Mouse (Mus musculus): ENCODE results near the gene Braf.
"Not testable (repeated sequence)": the region's sequence is repeated elsewhere in the genome, so short reads cannot be mapped to it uniquely, and the experiment has no call there.

Gene Braf

DNA sequence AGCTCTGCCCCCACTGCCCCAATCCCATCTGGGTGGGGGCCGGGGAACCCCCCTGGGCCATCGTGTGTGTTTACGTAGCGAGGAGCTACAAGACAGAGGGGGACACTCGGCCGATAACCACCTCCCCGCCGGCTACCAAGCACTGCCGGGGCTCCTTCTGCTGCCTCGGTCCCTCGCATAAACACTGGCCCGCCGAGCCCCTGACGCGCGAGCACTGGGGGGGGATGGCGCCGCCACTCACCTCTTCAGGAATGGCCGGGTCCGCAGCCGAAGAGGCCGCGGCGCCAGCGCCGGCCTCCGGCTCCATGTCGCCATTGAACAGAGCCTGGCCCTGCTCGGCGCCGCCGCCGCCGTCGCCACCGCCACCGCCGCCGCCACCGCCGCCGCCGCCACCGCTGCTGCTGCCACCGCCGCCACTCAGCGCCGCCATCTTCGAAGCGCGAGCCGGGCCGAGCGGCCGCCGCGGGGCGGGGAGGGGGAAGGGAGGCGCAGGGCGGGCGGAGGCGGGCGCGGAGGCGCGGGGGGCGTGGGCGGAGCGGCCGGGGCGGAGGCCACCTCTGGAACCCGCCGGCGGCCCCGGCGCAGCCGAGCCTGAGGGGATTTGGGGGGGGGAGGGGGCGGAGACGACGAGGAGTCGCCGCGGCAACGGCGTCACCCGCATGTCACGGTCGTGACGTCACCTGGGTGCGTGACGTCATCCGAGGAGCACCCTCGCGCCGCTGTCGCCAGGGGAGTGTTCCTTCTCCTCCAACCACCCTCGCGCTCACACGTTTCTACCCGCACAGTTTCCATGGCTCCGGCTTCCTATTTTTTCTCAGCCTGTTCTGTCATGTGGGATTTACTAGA is at the start of gene Braf:
Gene Braf (minus strand): TSS at position 598 of the 846 bp plus-strand sequence.
- DNase-seq = peak; percentile 82

GRCm38 (mm10) chr6:39775029-39775428 is 49.8 kb upstream of the Braf start:
- DNase-seq = no peak

- no peak for DNase-seq
These were observed 32.0 kb upstream of the Braf start for GRCm38 (mm10) chr6:39757229-39757628.

- no peak for DNase-seq
These were observed 24.6 kb upstream of the Braf start for GRCm38 (mm10) chr6:39749881-39750280.

DNA sequence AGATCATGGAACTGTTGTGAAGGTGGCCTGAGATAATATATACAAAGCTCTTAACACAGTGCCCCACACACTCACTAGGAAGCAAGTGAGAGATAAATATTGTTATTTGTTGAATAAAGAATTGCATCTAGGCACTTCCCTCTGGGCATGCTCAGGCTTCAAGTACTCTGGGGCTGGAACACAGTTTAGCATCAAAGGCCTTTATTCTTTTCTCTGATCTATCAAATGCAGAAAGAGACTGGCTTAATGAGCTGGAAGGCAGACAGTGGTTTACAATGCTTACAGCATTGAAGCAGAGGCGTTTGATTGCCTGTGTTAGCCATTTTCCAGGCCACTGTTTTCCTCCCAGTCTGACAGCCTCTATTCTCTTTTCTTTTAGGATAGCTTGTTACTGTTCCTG is 21.8 kb upstream of the Braf start:
- DNase-seq = no peak

DNA sequence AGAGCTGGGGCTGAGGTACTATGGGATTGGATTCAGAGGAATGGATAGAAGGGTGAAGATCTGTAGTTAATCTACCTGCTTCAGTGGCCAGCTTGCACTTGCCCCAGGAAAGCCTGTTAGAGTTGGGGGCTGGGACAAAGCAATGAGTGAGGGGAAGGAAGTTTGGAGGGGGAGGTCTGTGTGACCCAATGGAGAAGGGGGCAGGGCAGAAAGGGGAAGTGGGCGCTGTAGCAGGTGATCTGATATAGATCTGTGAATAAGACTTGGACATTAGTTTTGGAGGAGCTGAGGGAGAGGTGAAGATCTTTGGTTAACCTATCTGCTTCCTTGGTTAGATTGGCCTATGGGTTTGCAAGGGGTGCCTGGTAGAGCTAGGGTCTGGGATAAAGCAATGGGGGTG is 20.2 kb upstream of the Braf start:
- DNase-seq = no peak

- DNase-seq = not testable (repeated sequence)
These were observed 14.4 kb upstream of the Braf start for GRCm38 (mm10) chr6:39739698-39740097.

GRCm38 (mm10) chr6:39728095-39728494 is 2.8 kb upstream of the Braf start:
- DNase-seq = no peak

DNA sequence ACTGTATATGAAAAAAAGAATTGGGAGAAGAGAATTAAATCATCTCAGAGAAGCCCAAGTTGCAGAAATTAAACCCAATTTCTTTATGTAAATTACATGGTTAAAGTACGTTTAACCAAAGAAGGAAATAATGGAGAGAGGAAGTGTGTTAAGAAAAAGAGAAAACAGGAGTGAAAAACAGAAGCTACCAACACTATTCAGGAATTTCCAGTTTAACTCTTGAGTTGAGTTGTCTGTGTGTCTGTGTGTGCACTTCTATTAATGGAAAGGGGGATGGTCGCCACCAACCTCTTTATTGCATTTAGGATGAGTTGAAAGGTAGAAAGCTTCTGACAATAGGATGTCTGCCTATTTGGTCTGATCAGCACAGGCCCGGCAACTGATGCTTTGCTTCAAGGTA is 886 bp upstream of the Braf start:
- DNase-seq = no peak

- DNase-seq = no peak
These were observed 759 bp downstream of the Braf start for GRCm38 (mm10) chr6:39724542-39724865.

GRCm38 (mm10) chr6:39724071-39724470 is 1.2 kb downstream of the Braf start:
- peak; percentile 5 for DNase-seq

DNA sequence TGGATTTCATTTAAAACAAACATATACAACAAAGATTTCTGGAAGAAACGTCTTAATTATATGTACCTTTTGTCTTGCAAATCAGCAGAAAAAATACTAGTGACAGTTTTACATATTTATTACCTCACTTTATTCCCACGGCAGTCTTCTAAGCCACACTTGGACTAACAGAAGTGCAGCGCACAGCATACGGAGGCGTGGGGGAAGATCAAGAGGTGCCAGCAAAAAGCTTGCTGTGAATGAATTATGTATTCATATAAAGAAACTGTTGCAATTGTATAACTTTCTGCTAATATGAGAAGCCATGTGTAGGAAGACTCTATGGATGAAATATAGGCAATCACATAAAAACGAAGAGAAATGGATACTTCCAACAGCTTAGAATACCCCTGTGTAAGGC is 6.7 kb downstream of the Braf start:
- no peak for DNase-seq

DNA sequence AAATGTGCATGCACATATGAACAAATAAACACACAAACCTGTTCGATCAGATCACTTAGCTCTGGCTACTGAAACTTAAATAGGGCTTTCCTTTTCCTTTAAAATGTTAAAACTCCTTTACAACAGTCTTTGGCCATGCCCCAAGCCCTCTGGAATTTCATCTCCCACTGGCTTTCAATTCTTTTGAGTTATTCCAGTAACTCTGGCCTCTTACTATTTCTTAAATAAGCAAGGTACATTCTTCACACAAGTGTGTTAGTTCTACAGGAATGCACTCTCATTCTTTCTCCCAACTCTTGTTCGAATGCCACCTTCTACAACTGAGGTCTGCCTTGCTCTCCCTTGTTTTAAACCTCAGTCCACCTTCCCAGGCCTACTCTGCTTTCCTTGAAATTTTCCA is 8.2 kb downstream of the Braf start:
- no peak for DNase-seq

DNA sequence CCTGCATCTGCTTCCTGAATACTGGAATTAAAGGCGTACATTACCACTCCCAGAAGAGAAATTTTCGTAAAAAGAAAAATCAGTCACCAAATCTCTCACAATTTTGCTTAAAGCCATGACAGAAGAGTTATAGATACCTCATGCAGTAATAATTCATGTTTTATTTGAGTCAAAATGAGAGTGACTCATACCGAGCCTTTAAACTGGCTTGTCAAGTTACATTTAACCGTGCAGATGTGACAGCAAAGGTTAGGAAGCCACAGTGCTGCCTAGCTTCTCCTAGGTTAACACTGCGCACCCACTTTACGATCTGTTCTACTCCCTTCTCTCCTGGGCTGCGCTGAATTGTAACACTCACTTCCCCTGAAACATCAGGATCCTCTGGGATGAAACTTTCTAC is 10.9 kb downstream of the Braf start:
- DNase-seq = no peak

DNA sequence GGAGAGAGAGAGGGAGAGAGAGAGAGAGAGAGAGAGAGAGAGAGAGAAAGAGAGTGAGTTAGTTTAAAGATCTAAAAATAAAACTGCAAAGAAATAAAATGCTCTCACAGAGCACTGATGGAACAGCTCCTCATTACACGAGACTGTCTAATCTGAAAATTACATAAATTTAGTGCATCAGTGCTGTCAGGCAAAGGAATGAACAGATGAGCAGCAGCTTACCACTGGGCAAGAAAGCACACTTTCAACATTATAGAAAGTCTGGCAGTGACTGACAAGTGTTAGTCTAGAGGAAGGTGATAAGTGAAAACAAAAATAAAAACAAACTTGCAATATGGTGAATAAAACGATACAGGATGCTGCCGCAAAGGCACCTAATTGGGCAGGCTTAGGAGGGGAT is 11.9 kb downstream of the Braf start:
- no peak for DNase-seq

DNA sequence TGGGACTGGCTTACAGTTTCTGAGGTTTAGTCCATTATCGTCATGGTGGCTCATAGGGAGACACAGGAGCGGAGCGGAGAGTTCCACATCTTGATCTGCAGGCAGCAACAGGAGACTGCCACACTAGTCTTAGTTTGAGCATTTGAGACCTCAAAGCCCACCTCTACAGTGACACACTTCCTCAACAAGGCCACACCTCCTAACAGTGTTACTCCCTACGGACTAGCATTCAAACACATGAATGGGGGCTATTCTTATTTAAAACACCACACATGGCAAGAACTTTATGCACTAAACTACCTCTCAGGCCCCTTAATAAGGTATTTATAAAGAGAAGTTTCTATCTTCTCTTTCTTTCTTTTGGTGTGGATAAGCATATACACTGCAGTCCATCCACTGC is 19.6 kb downstream of the Braf start:
- DNase-seq = no peak

DNA sequence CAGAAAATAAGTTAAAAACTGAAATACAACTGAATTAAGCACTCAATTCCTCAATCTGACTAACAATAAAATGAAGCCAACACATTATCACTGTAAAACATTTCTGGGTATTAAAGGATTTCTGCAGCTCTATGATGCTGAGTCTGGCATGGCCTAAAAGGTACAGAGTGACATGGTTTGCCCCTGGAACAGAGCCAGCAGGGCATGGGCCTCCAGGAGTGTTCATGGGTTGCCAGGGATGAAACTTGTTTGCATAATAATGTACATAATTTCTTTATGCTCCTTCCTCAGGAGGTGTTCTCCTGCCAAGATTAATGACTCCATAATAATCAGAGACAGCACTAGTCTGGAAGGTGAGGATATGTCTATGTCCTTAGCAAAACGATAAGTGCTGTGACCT is 32.1 kb downstream of the Braf start:
- no peak for DNase-seq

GRCm38 (mm10) chr6:39686839-39687238 is 38.4 kb downstream of the Braf start:
- DNase-seq = not testable (repeated sequence)

DNA sequence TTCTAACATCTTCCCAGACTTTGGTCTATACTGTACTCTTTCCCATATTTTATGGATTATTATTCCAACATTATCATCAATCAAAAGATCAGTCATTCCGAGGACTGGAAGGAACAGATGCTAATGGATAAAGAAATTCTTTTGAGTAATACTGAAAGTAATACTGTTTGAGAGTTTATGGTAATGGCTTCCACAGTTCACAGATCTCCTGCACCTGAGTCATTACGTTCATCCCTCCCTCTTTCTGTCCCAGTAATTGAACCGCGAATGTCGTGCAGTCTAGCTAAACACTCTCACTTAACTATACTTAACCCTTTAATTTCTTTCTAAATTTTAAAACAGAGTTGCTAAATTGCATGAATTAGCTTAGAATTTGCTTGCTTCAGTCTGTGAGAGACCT is 43.5 kb downstream of the Braf start:
- no peak for DNase-seq

DNA sequence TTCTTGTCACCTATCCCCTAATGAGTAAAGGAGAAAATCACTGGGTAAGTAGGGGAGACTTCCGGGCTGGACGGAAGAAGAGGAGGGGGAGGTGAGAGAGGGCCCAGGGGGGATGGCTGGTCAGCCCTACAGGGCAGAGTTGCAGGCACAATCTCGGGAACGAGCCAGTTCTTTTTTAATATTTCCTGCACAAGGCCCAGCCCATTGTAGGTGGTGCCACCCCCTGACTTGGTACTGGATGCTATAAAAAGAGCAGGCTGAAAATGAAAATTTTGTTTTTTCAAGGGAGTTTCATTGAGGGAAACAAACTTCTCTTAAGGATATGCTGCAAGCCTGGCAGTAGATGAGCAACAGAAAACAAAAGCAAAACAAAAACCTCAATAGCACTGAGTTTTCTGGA is 44.7 kb downstream of the Braf start:
- DNase-seq = no peak

- DNase-seq = no peak
These were observed 47.0 kb downstream of the Braf start for GRCm38 (mm10) chr6:39678241-39678640.

GRCm38 (mm10) chr6:39675081-39675480 is 50.2 kb downstream of the Braf start:
- no peak for DNase-seq

- DNase-seq = no peak
These were observed 114.0 kb downstream of the Braf start for GRCm38 (mm10) chr6:39611296-39611695.

DNA sequence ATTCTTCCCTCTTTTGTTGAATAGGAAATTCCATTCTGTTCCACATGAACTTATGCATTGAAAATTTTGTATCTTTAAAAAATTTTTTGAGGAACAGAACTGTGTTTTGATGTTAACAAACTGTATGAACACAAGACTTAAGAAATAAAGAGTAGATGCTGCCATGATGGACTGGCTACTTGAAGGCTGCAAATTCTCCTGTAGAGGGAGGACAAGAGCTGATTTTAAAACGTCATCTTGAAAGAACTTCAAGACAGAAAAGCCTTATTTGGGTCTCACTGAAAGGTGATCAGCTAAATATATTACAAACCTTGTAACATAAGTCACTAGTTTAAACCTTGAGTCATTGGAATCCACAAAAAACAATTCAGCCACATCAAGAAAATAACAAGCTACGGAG is 115.1 kb downstream of the Braf start:
- no peak for DNase-seq

- DNase-seq = no peak
These were observed 117.9 kb downstream of the Braf start for GRCm38 (mm10) chr6:39607365-39607764.

Measured in kidney, adult 18-20 months (tissue).